Mouse (Mus musculus) heart, postnatal 0 days (tissue): ENCODE measurements around the gene Apln.

ENCODE experiments used
- CTCF ChIP-seq: IDR thresholded peaks from 2 replicates; pipeline ENCODE4 v1.5.1; 2016; ENCODE audit warnings: antibody characterized with exemption, control low read depth, low read depth
- EP300 ChIP-seq: IDR thresholded peaks from 2 replicates; pipeline ENCODE4 v1.6.1; 2016; ENCODE audit warnings: antibody characterized with exemption, low read depth

DNA sequence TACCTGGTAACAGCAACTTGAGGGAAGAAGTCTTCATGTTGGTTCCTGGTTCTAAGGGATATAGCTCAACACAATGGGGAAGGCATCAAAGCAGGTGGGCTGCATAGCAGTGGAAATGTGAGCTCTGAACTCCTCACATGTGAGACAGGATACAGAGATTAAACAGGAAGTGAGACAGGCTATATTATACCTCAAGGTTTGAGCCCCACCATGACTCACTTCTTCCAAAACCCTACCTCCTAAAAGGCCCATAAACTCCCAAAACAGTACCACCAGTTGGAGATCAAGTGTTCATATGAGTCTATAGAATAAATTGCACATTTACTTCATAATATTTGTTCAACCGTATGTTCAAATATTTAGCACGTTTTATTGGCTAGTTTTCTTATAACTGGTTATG is 11.7 kb upstream of the Apln start:
- TF ChIP-seq CTCF = no peak
- no peak for TF ChIP-seq EP300
